Mouse (Mus musculus) olfactory bulb, adult 2 months (tissue): ENCODE results near the gene Slc5a4a. TPM values are rescaled to one million over a fixed set of nuclear protein-coding genes. Genes with fewer than 3 reads are reported as not detected.

Source experiments
- H3K27ac ChIP-seq: fragments of 200-500 bp; 2 replicates; pipeline ENCODE4 v1.5.1; 2012; ENCODE audit warnings: low read depth, low read length; ENCODE audit not compliant: insufficient read depth
- H3K4me1 ChIP-seq: fragments of 200-500 bp; 2 replicates; pipeline ENCODE4 v1.6.1; 2012; ENCODE audit warnings: low read length; ENCODE audit not compliant: control insufficient read depth, insufficient read depth
- H3K4me3 ChIP-seq: fragments of 200-500 bp; 2 replicates; pipeline ENCODE4 v1.5.1; 2012; ENCODE audit warnings: mild to moderate bottlenecking, low read depth, low read length, moderate library complexity; ENCODE audit not compliant: insufficient read depth
- CTCF ChIP-seq: fragments of 200-500 bp; IDR thresholded peaks from 2 replicates; pipeline ENCODE4 v1.5.1; 2012; ENCODE audit warnings: low read depth, mild to moderate bottlenecking, low read length, moderate library complexity; ENCODE audit not compliant: insufficient read depth
- POLR2A ChIP-seq: fragments of 200-500 bp; IDR thresholded peaks from 2 replicates; pipeline ENCODE4 v1.6.1; 2012; ENCODE audit warnings: mild to moderate bottlenecking, low read depth, low read length, moderate library complexity; ENCODE audit not compliant: insufficient read depth
- WGBS: fragments of 180-500 bp; shearing (Covaris S2); methylation state at CpG from one replicate; pipeline ENCODE4 v1.1.7; 2018; 5-methylcytosine and 5-hydroxymethylcytosine counted together
- polyA plus RNA-seq: library from polyadenylated mRNA; stranded (reverse); fragments of >200 nt; gene quantifications from 2 replicates; pipeline ENCODE4 v1.2.4, GENCODE M21; 2012; ENCODE audit warnings: low replicate concordance; ENCODE audit not compliant: missing spikeins, insufficient read depth, insufficient read length

The Slc5a4a gene
- polyA plus RNA-seq, 1 experiment = not detected

DNA sequence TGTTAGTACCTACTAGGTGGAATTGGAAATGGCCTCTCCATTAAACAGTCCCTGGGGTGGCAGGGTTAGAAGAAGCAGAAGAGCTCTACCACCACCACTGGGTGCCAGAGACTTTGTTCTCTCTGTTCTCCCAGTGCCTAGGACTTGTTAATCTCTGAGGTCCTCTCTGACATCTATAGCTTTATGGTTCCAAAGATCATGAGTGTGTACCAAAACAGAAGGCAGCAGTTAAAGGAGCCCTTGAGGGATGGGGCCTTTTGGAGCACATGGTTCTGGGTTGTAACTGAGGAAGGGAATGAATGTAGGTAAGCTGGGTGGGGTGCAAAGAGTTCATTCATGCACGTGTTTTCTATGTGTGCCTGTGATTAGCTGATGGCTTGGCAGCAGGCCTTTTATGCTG is 10.8 kb downstream of the Slc5a4a start:
- H3K27ac ChIP-seq = no peak overlapping the region
- TF ChIP-seq CTCF (no peak), POLR2A (no peak)
- WGBS = 88% methylated on average over 1 of the region's 1 CpGs
- H3K4me1 ChIP-seq = no peaks in the 10 kb centered on the region
- H3K4me3 ChIP-seq = no peak overlapping the region

DNA sequence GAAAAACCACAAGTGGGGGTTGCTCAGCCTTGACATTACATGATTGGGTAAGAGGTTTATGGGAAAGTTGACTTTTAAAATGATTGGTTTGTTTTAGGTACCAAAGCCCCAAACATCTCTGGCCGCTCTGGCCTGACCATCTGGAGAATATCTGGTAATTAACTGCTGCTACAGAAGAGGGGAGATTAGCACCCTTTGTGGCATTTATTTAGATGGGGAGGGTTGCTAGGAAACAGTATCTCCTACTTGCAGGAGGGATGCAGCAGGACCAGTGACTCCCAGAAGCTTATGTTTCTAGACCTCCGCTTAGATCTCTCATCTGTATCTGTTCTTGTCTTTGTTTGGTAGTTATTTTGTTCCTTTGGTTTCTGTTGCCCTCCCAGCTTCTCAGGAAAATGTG is 27.6 kb downstream of the Slc5a4a start:
- 42% methylated on average over 2 of the region's 2 CpGs for WGBS
- no peak for TF ChIP-seq POLR2A
- TF ChIP-seq CTCF = no peak
- Histone ChIP-seq H3K4me1 (0 out of 2 replicates have a peak, but pooled peaks cover 3% of the 10 kb centered on the region), H3K4me3 (no peak overlapping the region), H3K27ac (no peak overlapping the region)

DNA sequence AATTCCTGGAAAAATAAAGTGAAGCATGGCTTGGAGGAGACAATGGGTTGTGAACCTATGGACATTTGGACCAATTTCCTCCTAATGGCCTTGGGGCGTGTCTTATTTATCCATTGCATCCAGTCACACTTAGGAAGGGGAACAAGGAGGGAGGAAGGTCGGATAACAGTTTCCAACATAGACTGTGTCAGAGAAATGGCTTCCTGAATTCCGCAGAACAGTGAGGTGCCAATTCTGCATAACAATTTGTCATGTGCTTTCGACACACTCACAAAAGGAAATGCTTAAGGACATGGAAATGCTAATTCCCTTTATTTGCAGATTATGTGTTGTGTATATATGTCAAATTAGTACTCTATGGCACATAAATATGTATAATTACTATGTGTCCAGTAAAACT is 38.0 kb downstream of the Slc5a4a start:
- no peaks in the 10 kb centered on the region for H3K4me1 ChIP-seq
- TF ChIP-seq CTCF = no peak
- no peak for TF ChIP-seq POLR2A
- no peak overlapping the region for H3K4me3 ChIP-seq
- no peak overlapping the region for H3K27ac ChIP-seq
- 73% methylated on average over 4 of the region's 4 CpGs for WGBS

DNA sequence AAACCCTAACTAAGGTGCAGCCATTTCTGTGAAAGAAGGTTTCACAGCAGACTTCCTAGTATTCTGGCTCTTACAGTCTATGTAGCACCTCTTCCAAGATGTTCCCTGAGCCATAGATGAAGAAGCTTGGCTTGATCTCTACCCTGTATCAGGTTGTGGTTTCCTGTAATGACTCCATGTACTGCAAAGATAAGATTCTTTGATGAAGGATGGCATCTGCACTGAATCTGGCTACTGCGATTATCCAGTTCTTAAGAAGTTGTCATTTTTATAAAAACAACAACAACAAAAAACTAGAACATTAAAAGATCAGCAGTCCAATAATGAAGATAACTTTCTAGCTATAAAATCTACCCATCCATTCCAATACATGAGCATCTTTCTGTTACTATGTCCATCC is 40.8 kb downstream of the Slc5a4a start:
- Histone ChIP-seq H3K4me1 (no peaks in the 10 kb centered on the region), H3K27ac (no peak overlapping the region), H3K4me3 (no peak overlapping the region)
- WGBS = 94% methylated on average over 1 of the region's 1 CpGs
- no peak for TF ChIP-seq CTCF
- no peak for TF ChIP-seq POLR2A

DNA sequence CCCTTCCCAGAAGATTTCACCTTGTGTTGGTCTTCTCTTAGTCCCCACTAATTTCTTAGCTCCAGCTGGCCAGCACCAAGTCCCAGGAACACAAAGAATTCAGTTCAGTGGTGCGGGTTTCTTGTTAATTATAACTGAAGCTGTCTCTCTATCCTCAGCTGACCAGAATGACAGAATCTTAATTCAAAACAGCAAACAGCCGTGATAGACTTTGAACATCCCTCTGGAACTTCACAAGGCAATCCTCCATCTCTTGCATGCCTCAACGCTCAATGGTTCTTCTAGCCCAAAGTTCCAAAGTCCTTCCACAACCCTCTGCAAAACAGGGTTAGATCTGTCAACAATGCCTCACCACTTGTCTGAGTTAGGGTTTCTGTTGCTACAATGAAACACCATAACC is 54.2 kb downstream of the Slc5a4a start:
- TF ChIP-seq POLR2A (no peak), CTCF (no peak)
- no peaks in the 10 kb centered on the region for H3K4me1 ChIP-seq
- H3K27ac ChIP-seq = no peak overlapping the region
- H3K4me3 ChIP-seq = no peak overlapping the region
- WGBS = 88% methylated on average over 3 of the region's 3 CpGs

DNA sequence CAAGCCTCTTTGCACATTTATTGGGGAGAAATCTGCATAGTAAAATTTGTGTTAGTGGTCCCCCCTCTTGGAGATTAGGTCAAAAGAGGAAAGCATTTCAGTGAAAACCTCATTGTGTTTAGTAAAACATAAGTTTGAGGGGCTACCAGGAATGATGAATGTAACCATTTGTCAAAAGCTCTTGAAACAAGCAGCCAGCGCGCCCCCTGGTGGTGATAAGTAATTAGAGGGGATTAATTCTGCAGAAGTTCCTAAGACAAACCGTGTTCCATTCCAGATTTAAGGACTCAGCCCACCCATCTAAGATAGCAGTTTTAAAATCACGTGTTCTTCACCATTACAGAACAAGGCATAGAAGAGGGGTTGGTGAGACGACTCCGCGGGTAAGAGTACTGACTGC is 54.7 kb downstream of the Slc5a4a start:
- H3K27ac ChIP-seq = no peak overlapping the region
- H3K4me1 ChIP-seq = no peaks in the 10 kb centered on the region
- H3K4me3 ChIP-seq = no peak overlapping the region
- 10% methylated on average over 7 of the region's 7 CpGs for WGBS
- TF ChIP-seq POLR2A = no peak
- TF ChIP-seq CTCF = no peak

DNA sequence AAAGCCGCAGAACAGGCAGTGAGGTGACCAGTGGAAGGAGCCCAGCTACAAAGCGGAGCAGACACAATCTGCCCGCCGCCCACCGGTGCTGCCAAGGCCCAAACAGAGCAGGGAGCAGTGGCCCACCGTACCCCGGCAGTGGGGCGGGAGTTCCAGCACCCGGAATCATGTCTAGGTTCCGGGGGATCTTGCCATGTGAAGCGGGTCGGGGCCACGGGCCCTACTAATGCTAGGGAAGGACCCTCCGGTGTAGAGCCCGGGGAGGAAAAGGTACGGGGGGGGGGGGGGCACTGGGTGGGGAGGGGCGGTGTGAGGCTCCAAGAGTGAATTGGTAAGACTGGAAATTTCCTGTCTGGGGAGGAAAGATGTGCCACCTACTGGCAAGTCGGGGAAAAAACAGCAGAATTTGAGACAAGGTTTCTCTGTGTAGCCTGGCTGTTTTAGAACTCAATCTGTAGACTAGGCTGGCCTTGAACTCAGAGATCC is 56.6 kb downstream of the Slc5a4a start:
- H3K27ac ChIP-seq = no peak overlapping the region
- H3K4me1 ChIP-seq = no peaks in the 10 kb centered on the region
- peak overlapping the region; percentile 35 for H3K4me3 ChIP-seq
- TF ChIP-seq CTCF = peak; percentile 24; the same call in 1 of the 2 replicates
- TF ChIP-seq POLR2A = no peak
- 27% methylated on average over 17 of the region's 18 CpGs for WGBS

DNA sequence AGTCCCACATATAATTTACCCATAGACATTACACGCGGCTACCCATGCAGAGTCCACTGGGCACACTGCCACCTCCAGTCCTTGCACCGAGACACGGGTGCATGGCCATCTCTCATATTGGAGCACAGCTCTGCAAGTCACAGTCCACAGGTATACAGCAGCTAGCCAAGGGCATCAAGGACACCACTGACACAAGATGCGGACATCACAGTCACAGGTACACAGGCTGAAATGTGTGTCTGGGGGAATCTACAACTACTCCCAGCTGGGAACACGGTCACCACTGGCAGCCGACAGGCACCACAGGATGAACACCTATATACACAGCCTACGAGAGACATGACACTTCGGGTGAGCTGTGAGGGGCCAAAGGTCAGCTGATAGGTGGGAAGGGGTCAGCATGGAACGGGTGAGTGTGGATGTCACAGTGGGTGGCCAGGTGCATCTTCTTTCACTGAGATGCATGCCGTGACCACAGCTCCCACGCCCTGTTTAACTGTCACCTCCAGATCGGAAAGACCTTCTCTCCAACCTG is 60.1 kb downstream of the Slc5a4a start:
- TF ChIP-seq CTCF (no peak), POLR2A (no peak)
- WGBS = 96% methylated on average over 13 of the region's 13 CpGs
- no peaks in the 10 kb centered on the region for H3K4me1 ChIP-seq
- H3K27ac ChIP-seq = no peak overlapping the region
- no peak overlapping the region for H3K4me3 ChIP-seq

DNA sequence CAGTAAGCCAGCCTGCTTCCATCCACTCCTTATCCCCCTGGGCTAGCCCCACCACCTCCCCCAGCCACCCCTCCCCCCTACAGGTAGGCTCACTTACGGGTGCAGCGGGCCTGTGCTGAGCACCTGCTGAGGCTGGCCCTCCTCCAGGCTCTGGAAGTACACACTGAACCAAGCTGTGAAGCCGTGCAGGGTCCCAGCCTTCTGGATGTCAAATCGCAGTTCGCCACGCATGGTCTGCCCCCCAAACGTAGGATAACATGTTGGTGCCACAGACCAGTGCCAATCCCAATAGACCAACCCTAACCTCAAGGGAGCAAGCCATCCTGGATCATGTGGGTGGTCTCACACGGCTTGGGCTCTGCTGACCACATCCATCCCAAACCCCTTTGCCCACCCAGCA is 62.0 kb downstream of the Slc5a4a start:
- TF ChIP-seq POLR2A = no peak
- no peak for TF ChIP-seq CTCF
- no peaks in the 10 kb centered on the region for H3K4me1 ChIP-seq
- WGBS = 91% methylated on average over 8 of the region's 8 CpGs
- no peak overlapping the region for H3K4me3 ChIP-seq
- no peak overlapping the region for H3K27ac ChIP-seq

DNA sequence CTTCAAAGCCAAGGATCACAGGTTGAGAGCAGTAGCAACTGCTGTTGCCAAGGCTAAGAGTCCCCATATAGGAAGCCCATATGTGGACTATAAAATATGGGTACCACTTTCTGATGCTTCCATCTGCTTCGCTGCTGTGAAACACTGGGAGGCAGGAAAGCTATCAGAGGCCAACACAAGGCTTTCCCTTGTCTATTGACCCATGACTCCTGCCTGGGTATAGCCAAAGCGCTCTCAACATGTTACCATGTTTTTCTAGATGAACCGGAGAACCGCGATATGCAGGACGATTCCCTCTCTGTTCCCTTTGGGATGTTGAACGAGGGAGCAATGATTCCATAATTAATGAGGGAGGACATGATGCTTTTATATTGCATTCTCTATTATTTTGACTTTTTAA is 63.6 kb downstream of the Slc5a4a start:
- Histone ChIP-seq H3K4me3 (no peak overlapping the region), H3K4me1 (no peaks in the 10 kb centered on the region), H3K27ac (no peak overlapping the region)
- no peak for TF ChIP-seq CTCF
- TF ChIP-seq POLR2A = no peak
- whole genome bisulfite sequencing = 96% methylated on average over 7 of the region's 7 CpGs
